Mouse (Mus musculus) brain, embryonic 14.5 days (tissue): Measurements from ENCODE around the gene Tmem208.

Experiments used
- CTCF ChIP-seq: fragments of 200-500 bp; IDR thresholded peaks from 2 replicates; pipeline ENCODE4 v1.5.1; 2012; ENCODE audit warnings: inconsistent platforms, mild to moderate bottlenecking, moderate library complexity, borderline replicate concordance; ENCODE audit not compliant: insufficient read depth, insufficient read length; ENCODE audit errors: extremely low read depth
- POLR2A ChIP-seq: fragments of 200-500 bp; IDR thresholded peaks from 2 replicates; pipeline ENCODE4 v1.6.1; 2012; ENCODE audit warnings: mild to moderate bottlenecking, inconsistent platforms, borderline replicate concordance; ENCODE audit not compliant: poor library complexity, insufficient read depth, insufficient read length, severe bottlenecking; ENCODE audit errors: extremely low read depth

DNA sequence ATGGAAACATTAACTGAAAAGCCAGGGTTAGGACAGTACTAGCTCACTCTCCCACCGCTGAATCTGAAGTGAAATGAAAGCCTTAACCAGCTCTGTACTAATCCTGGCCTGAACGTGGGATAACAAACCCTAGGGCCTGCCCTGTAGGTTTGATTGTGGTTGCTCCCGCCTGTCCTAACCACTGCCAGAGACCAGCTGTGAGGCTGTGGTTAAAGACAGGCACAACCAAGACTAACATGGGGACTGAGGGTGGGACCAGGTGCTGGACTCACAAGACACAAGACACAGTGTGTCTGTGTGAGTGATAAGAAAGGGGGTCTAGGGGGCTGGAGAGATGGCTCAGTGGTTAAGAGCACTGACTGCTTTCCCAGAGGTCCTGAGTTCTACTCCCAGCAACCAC, 45.6 kb upstream of the Tmem208 start:
- no peak for TF ChIP-seq CTCF
- no peak for TF ChIP-seq POLR2A
